Mouse (Mus musculus): ENCODE results near the gene Slc24a2. TPM values are rescaled to one million over a fixed set of nuclear protein-coding genes. Genes with fewer than 3 reads are reported as not detected.

Slc24a2 gene
- polyA plus RNA-seq, 1 experiment: 0.03 TPM

DNA sequence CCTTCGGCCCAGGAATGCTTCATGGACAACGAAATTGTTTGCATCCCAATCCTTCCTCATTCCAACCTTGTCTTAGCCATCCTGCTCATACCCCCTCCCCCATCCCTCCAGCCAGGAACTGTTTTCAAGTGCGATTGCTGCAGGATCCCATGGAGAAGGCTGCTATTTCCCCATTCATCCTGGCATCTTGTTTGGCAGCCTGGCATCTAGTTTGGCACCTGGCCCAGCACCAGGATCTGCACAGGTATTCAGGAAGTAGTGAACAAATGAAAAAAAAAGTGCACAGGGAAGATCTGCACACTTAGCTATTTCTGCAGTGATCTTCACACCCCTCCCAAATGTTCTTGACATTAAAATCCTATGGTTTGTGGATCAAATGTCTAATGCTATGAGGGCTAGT, 53.2 kb downstream of the Slc24a2 start:
- WGBS: 78% methylated on average over 3 of the region's 3 CpGs
- no peaks in the 10 kb centered on the region for H3K27me3 ChIP-seq (ENCODE audit: control insufficient read depth, insufficient read depth, low read length)
- H3K27ac ChIP-seq (ENCODE audit: control insufficient read depth, insufficient read depth, low read length): no peak overlapping the region
- no peaks in the 10 kb centered on the region for H3K36me3 ChIP-seq (ENCODE audit: control insufficient read depth, insufficient read depth, low read length)
- no peak for TF ChIP-seq POLR2A (IDR thresholded peaks at IDR 0.05; ENCODE audit: control insufficient read depth, extremely low read depth, insufficient read depth, low read length, poor library complexity)
- TF ChIP-seq CTCF (IDR thresholded peaks at IDR 0.05; ENCODE audit: borderline replicate concordance, control insufficient read depth, extremely low read depth, insufficient read depth, low read length, poor library complexity): no peak
- H3K4me3 ChIP-seq (ENCODE audit: control insufficient read depth, insufficient read depth, low read length): no peak overlapping the region
- no peak for DNase-seq
- no peaks in the 10 kb centered on the region for H3K4me1 ChIP-seq (replicated peaks; ENCODE audit: control insufficient read depth, insufficient read depth, low read length)

DNA sequence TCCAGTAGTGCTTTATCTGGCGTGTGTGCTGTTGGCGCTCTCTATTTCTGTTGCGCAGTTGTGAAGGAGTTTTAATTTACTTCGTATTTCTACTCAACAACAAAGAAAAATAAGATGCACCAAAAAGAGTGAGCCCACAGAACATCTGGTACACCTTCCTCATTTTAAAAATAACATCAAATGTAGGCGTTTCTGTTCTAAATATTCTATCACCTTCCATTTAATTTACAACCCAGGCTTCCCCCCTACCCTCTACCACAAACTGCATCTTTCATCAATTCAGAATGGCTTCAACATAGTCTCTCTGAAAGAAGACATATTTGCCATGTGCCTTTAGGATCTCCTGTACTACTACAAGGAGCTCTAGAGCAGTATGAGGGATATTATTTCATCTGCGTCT, 66.3 kb downstream of the Slc24a2 start:
- Histone ChIP-seq H3K36me3 (ENCODE audit: control insufficient read depth, insufficient read depth, low read length) (no peaks in the 10 kb centered on the region), H3K4me1 (replicated peaks; ENCODE audit: control insufficient read depth, insufficient read depth, low read length) (no peaks in the 10 kb centered on the region), H3K27me3 (ENCODE audit: control insufficient read depth, insufficient read depth, low read length) (no peaks in the 10 kb centered on the region), H3K4me3 (ENCODE audit: control insufficient read depth, insufficient read depth, low read length) (no peak overlapping the region), H3K27ac (ENCODE audit: control insufficient read depth, insufficient read depth, low read length) (no peak overlapping the region)
- DNase-seq: no peak
- TF ChIP-seq CTCF (IDR thresholded peaks at IDR 0.05; ENCODE audit: borderline replicate concordance, control insufficient read depth, extremely low read depth, insufficient read depth, low read length, poor library complexity) (no peak), POLR2A (IDR thresholded peaks at IDR 0.05; ENCODE audit: control insufficient read depth, extremely low read depth, insufficient read depth, low read length, poor library complexity) (no peak)
- WGBS: 30% methylated on average over 6 of the region's 6 CpGs

DNA sequence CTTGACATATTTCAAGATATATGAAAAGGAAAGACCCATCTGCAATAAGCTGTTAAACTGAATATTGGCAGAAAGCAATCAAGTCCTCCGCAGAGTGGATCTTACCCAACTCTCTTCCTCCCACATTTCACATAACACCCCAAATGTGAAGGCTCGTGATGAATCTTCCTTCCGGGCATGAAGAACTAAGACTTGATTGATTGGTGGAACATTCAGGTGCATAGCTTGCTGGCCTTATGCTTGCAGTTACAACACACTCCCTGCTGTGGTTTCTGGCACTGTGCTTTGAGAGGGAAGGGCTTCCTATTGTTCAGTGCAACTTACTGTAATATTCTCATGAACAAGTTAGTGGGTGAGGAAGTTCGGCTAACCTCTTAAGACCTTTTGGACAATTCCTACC, 72.2 kb downstream of the Slc24a2 start:
- no peak overlapping the region for H3K4me3 ChIP-seq (ENCODE audit: control insufficient read depth, insufficient read depth, low read length)
- no peak for DNase-seq
- H3K27ac ChIP-seq (ENCODE audit: control insufficient read depth, insufficient read depth, low read length): no peak overlapping the region
- WGBS: 26% methylated on average over 4 of the region's 4 CpGs
- H3K36me3 ChIP-seq (ENCODE audit: control insufficient read depth, insufficient read depth, low read length): no peaks in the 10 kb centered on the region
- no peaks in the 10 kb centered on the region for H3K27me3 ChIP-seq (ENCODE audit: control insufficient read depth, insufficient read depth, low read length)
- TF ChIP-seq CTCF (IDR thresholded peaks at IDR 0.05; ENCODE audit: borderline replicate concordance, control insufficient read depth, extremely low read depth, insufficient read depth, low read length, poor library complexity): no peak
- TF ChIP-seq POLR2A (IDR thresholded peaks at IDR 0.05; ENCODE audit: control insufficient read depth, extremely low read depth, insufficient read depth, low read length, poor library complexity): no peak
- no peaks in the 10 kb centered on the region for H3K4me1 ChIP-seq (replicated peaks; ENCODE audit: control insufficient read depth, insufficient read depth, low read length)

DNA sequence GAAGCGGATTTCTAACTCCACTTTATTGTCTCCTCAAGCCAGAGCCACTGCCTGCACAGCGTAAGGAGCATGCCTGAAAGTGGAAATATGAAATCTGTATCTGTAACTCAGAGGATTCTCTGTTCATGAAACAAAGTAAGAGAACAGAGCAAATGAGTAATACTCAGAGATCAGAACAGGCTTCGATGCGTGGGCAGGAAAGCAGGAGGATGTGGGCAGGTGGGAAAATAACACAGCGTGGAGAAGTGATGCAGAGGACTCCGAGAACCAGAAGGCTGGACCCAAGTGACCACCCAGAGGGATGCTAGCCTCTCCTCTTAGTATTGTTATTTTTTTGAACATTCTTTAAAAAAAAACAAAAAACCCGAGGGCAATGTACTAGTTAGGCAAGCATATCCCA, 78.3 kb downstream of the Slc24a2 start:
- H3K36me3 ChIP-seq (ENCODE audit: control insufficient read depth, insufficient read depth, low read length): no peaks in the 10 kb centered on the region
- H3K27ac ChIP-seq (ENCODE audit: control insufficient read depth, insufficient read depth, low read length): no peak overlapping the region
- 83% methylated on average over 7 of the region's 7 CpGs for WGBS
- H3K27me3 ChIP-seq (ENCODE audit: control insufficient read depth, insufficient read depth, low read length): no peaks in the 10 kb centered on the region
- H3K4me3 ChIP-seq (ENCODE audit: control insufficient read depth, insufficient read depth, low read length): no peak overlapping the region
- DNase-seq: no peak
- TF ChIP-seq CTCF (IDR thresholded peaks at IDR 0.05; ENCODE audit: borderline replicate concordance, control insufficient read depth, extremely low read depth, insufficient read depth, low read length, poor library complexity): no peak
- TF ChIP-seq POLR2A (IDR thresholded peaks at IDR 0.05; ENCODE audit: control insufficient read depth, extremely low read depth, insufficient read depth, low read length, poor library complexity): no peak
- no peaks in the 10 kb centered on the region for H3K4me1 ChIP-seq (replicated peaks; ENCODE audit: control insufficient read depth, insufficient read depth, low read length)

- H3K4me3 ChIP-seq (ENCODE audit: control insufficient read depth, insufficient read depth, low read length): no peak overlapping the region
- no peaks in the 10 kb centered on the region for H3K36me3 ChIP-seq (ENCODE audit: control insufficient read depth, insufficient read depth, low read length)
- no peaks in the 10 kb centered on the region for H3K4me1 ChIP-seq (replicated peaks; ENCODE audit: control insufficient read depth, insufficient read depth, low read length)
- DNase-seq: no peak
- H3K27ac ChIP-seq (ENCODE audit: control insufficient read depth, insufficient read depth, low read length): no peak overlapping the region
- no peaks in the 10 kb centered on the region for H3K27me3 ChIP-seq (ENCODE audit: control insufficient read depth, insufficient read depth, low read length)
- 97% methylated on average over 2 of the region's 2 CpGs for WGBS
- TF ChIP-seq CTCF (IDR thresholded peaks at IDR 0.05; ENCODE audit: borderline replicate concordance, control insufficient read depth, extremely low read depth, insufficient read depth, low read length, poor library complexity) (no peak), POLR2A (IDR thresholded peaks at IDR 0.05; ENCODE audit: control insufficient read depth, extremely low read depth, insufficient read depth, low read length, poor library complexity) (no peak)
These were observed 80.7 kb downstream of the Slc24a2 start for GRCm38 (mm10) chr4:87149584-87149983.

- Histone ChIP-seq H3K4me1 (replicated peaks; ENCODE audit: control insufficient read depth, insufficient read depth, low read length) (no peaks in the 10 kb centered on the region), H3K4me3 (ENCODE audit: control insufficient read depth, insufficient read depth, low read length) (no peak overlapping the region), H3K36me3 (ENCODE audit: control insufficient read depth, insufficient read depth, low read length) (no peaks in the 10 kb centered on the region), H3K27me3 (ENCODE audit: control insufficient read depth, insufficient read depth, low read length) (no peaks in the 10 kb centered on the region), H3K27ac (ENCODE audit: control insufficient read depth, insufficient read depth, low read length) (no peak overlapping the region)
- TF ChIP-seq CTCF (IDR thresholded peaks at IDR 0.05; ENCODE audit: borderline replicate concordance, control insufficient read depth, extremely low read depth, insufficient read depth, low read length, poor library complexity): no peak
- TF ChIP-seq POLR2A (IDR thresholded peaks at IDR 0.05; ENCODE audit: control insufficient read depth, extremely low read depth, insufficient read depth, low read length, poor library complexity): no peak
- DNase-seq: no peak
- 91% methylated on average over 12 of the region's 12 CpGs for WGBS
These were observed 88.5 kb downstream of the Slc24a2 start for GRCm38 (mm10) chr4:87141590-87142365.
